Mouse (Mus musculus) embryonic fibroblast, embryonic 13.5 days (primary cell): ENCODE results near the gene Mfsd4b3.

ENCODE experiments used
- CTCF ChIP-seq: IDR thresholded peaks from 2 replicates; pipeline ENCODE4 v1.5.1; 2011; ENCODE audit warnings: mild to moderate bottlenecking, control low read depth, low read length, moderate library complexity, borderline replicate concordance; ENCODE audit not compliant: insufficient read depth
- POLR2A ChIP-seq: IDR thresholded peaks from 2 replicates; pipeline ENCODE4 v1.6.1; 2011; ENCODE audit warnings: low read depth, mild to moderate bottlenecking, control low read depth, low read length, moderate library complexity

DNA sequence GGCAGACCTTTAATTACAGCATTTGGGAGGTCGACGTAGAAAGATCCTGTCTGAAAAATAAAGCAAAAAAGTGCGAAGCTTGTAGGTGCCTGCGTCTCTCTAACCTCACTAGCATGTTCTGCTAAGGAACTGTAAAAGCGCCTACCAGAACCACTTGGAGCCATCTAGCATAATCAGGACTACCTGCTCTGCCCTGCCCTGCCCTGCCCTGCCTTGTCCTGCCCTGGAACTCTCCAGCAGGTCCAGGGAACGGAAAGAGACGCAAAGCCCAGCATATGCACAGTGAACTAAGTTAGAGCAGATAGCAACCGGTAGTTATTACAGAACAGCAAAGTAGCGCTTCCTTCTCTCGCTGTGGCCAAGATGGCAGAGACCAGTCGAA is 479 bp upstream of the Mfsd4b3 start:
- TF ChIP-seq CTCF (no peak), POLR2A (no peak)
